Mouse (Mus musculus): ENCODE results near the gene Slc1a2. TPM values are rescaled to one million over a fixed set of nuclear protein-coding genes. Genes with fewer than 3 reads are reported as not detected.

The Slc1a2 gene
- total and polyA plus RNA-seq, 2 experiments from 2014 or later, result 0.15 to 0.42 TPM

DNA sequence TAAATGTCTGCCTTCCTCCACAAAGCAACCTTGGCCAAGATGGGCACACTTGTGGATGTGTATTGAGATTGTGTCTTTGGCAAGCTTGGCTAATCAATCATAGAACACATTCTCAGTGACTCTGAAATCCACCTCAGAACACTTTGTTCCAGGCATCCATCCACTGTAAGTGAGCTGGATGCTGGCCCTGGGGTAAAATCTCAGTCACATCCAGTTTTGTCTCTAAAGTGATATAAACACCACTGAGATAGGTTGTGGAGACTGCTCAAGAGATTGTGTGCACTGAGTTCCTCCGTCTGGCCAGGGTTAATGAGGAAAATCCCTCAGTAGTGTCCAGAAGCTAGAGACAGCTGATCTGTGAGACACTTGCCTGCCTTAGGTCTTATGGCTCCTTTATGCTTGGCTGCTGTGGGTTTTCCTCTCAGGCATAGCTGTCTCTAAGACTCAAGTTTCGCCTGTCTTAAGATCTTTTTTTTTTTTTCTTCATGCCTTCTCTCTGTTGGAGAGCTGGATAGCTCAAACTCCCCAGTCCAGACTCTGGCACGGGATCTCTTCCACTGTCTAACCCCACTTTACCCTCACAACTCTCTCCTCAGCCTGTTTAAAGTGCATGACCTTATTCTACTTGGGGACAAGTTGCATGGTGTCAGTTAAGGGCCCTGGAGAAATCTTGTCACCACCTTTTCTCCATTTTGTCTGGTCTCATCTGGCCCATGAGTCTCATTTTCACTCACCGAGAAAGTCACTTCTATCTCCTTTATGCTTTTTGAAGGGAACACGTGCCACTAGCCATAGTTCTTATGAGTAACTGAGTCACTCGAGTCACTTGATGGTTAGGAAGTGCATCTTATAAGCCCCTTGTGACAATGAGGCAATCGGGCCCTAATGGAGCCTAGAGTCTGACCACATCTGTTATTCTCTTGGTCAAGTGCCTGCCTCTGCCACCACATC, 54.5 kb downstream of the Slc1a2 start:
- TF ChIP-seq CTCF (IDR thresholded peaks at IDR 0.05; ENCODE audit: low read depth) (no peak), EP300 (IDR thresholded peaks at IDR 0.05; ENCODE audit: low read depth) (no peak)
- no peak for ATAC-seq (ENCODE audit: insufficient read depth, low read depth)
- 73% methylated on average over 7 of the region's 7 CpGs for WGBS

GRCm38 (mm10) chr2:102714320-102714719, 55.9 kb downstream of the Slc1a2 start:
- no peak overlapping the region for H3K9ac ChIP-seq (replicated peaks; ENCODE audit: low read depth, low read length)
- DNase-seq (ENCODE audit: low spot score), result no peak
- no peaks in the 10 kb centered on the region for H3K9me3 ChIP-seq (replicated peaks; ENCODE audit: control insufficient read depth, low read length)
- H3K4me1 ChIP-seq (ENCODE audit: control insufficient read depth, insufficient read depth), result no peaks in the 10 kb centered on the region
- H3K4me2 ChIP-seq (ENCODE audit: low read depth, low read length), result no peak overlapping the region
- no peak for ATAC-seq (ENCODE audit: insufficient read depth, low read depth)
- H3K27ac ChIP-seq (ENCODE audit: low read depth), result no peak overlapping the region
- no peaks in the 10 kb centered on the region for H3K36me3 ChIP-seq (replicated peaks; ENCODE audit: control insufficient read depth, insufficient read depth, low read length)
- no peak overlapping the region for H3K4me3 ChIP-seq (ENCODE audit: low read depth, low read length)
- no peaks in the 10 kb centered on the region for H3K27me3 ChIP-seq (ENCODE audit: control insufficient read depth, insufficient read depth, low read length)
- WGBS, result 69% methylated on average over 2 of the region's 2 CpGs
- TF ChIP-seq EP300 (IDR thresholded peaks at IDR 0.05; ENCODE audit: low read depth) (no peak), CTCF (IDR thresholded peaks at IDR 0.05; ENCODE audit: low read depth) (no peak)

More for the DNA sequence above, 54.5 kb downstream of the Slc1a2 start:
- Histone ChIP-seq H3K4me3 (ENCODE audit: low read depth, low read length) (no peak overlapping the region), H3K9me3 (replicated peaks; ENCODE audit: control insufficient read depth, low read length) (no peaks in the 10 kb centered on the region), H3K9ac (replicated peaks; ENCODE audit: low read depth, low read length) (no peak overlapping the region), H3K4me2 (ENCODE audit: low read depth, low read length) (no peak overlapping the region), H3K27ac (ENCODE audit: low read depth) (no peak overlapping the region), H3K36me3 (replicated peaks; ENCODE audit: control insufficient read depth, insufficient read depth, low read length) (no peaks in the 10 kb centered on the region), H3K4me1 (ENCODE audit: control insufficient read depth, insufficient read depth) (no peaks in the 10 kb centered on the region), H3K27me3 (ENCODE audit: control insufficient read depth, insufficient read depth, low read length) (no peaks in the 10 kb centered on the region)
- no peak for DNase-seq (ENCODE audit: low spot score)

DNA sequence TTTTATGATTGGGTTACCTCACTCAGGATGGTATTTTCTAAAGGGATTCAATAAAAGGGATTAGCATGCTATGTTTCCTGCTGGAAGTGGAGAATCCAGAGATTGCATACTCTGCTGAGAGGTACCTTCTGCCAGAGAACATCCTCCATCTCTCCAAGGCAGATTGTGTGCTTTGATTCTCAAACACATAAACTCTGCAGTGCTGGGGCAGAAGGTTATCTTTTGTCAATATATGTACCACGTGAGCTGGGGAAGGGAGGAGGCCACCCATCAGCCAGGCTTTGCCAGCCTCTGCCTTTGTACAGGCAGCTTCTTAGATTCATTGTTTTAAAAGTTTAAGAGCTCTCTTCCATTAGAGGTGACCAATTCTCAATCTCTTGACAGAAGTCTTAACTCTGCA, 57.3 kb downstream of the Slc1a2 start:
- no peaks in the 10 kb centered on the region for H3K4me1 ChIP-seq (ENCODE audit: control insufficient read depth, insufficient read depth)
- H3K27ac ChIP-seq (ENCODE audit: low read depth), result no peak overlapping the region
- no peak overlapping the region for H3K4me3 ChIP-seq (ENCODE audit: low read depth, low read length)
- H3K4me2 ChIP-seq (ENCODE audit: low read depth, low read length), result no peak overlapping the region
- H3K9ac ChIP-seq (replicated peaks; ENCODE audit: low read depth, low read length), result no peak overlapping the region
- no peak for DNase-seq (ENCODE audit: low spot score)
- H3K9me3 ChIP-seq (replicated peaks; ENCODE audit: control insufficient read depth, low read length), result no peaks in the 10 kb centered on the region
- TF ChIP-seq EP300 (IDR thresholded peaks at IDR 0.05; ENCODE audit: low read depth) (no peak), CTCF (IDR thresholded peaks at IDR 0.05; ENCODE audit: low read depth) (no peak)
- 31% methylated on average over 1 of the region's 1 CpGs for WGBS
- no peaks in the 10 kb centered on the region for H3K27me3 ChIP-seq (ENCODE audit: control insufficient read depth, insufficient read depth, low read length)
- no peaks in the 10 kb centered on the region for H3K36me3 ChIP-seq (replicated peaks; ENCODE audit: control insufficient read depth, insufficient read depth, low read length)
- no peak for ATAC-seq (ENCODE audit: insufficient read depth, low read depth)

DNA sequence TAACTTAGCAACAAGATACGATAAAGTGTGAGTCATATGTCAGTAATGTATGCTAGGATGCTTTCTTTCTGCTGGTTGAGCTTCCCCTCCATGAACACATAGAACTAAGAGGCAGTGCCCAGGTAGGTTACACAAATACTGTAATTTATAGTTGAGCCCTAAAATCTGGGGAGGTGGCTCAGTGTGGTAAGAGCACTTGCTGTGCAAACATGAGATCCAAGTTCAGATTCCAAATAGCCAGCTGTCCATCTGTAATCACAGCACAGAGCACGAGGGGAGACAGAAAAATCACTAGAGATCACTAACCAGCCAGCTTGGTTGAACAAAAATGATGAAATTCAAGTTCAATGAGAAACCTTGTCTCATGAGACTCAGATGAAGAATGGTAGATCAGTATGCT, 63.4 kb downstream of the Slc1a2 start:
- Histone ChIP-seq H3K27me3 (ENCODE audit: control insufficient read depth, insufficient read depth, low read length) (no peaks in the 10 kb centered on the region), H3K36me3 (replicated peaks; ENCODE audit: control insufficient read depth, insufficient read depth, low read length) (no peaks in the 10 kb centered on the region), H3K4me2 (ENCODE audit: low read depth, low read length) (no peak overlapping the region), H3K4me1 (ENCODE audit: control insufficient read depth, insufficient read depth) (peaks cover 18% of the 10 kb centered on the region), H3K9ac (replicated peaks; ENCODE audit: low read depth, low read length) (no peak overlapping the region), H3K4me3 (ENCODE audit: low read depth, low read length) (no peak overlapping the region), H3K9me3 (replicated peaks; ENCODE audit: control insufficient read depth, low read length) (no peaks in the 10 kb centered on the region), H3K27ac (ENCODE audit: low read depth) (no peak overlapping the region)
- WGBS, result 56% methylated on average over 2 of the region's 2 CpGs
- TF ChIP-seq EP300 (IDR thresholded peaks at IDR 0.05; ENCODE audit: low read depth), result no peak
- TF ChIP-seq CTCF (IDR thresholded peaks at IDR 0.05; ENCODE audit: low read depth), result no peak
- no peak for ATAC-seq (ENCODE audit: insufficient read depth, low read depth)
- DNase-seq (ENCODE audit: low spot score), result no peak

DNA sequence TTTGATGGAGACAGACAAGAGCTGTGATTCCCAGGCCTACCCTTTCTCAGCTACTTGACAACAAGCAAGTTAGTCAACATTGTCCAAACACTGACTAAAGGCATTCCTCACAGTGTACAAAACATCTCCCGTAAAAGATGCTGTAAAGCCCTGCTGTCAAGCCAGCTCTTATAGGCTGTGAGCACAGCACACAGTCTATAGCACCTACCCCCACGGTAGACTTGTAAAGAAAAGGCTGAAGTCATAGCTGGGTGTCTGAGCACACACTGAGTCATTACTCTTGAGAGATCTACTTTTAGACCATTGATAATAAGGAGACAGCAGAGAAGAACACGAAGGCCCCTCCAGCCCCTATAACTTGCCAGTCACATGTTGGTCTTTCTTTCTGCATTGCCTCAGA, 66.6 kb downstream of the Slc1a2 start:
- ATAC-seq (ENCODE audit: insufficient read depth, low read depth) (no peak; the same call in 1 of the 2 replicates), DNase-seq (ENCODE audit: low spot score) (no peak)
- Histone ChIP-seq H3K4me1 (ENCODE audit: control insufficient read depth, insufficient read depth) (peaks cover 18% of the 10 kb centered on the region), H3K27ac (ENCODE audit: low read depth) (no peak overlapping the region), H3K4me3 (ENCODE audit: low read depth, low read length) (no peak overlapping the region), H3K9me3 (replicated peaks; ENCODE audit: control insufficient read depth, low read length) (no peaks in the 10 kb centered on the region), H3K36me3 (replicated peaks; ENCODE audit: control insufficient read depth, insufficient read depth, low read length) (no peaks in the 10 kb centered on the region), H3K27me3 (ENCODE audit: control insufficient read depth, insufficient read depth, low read length) (no peaks in the 10 kb centered on the region), H3K9ac (replicated peaks; ENCODE audit: low read depth, low read length) (no peak overlapping the region), H3K4me2 (ENCODE audit: low read depth, low read length) (no peak overlapping the region)
- 28% methylated on average over 3 of the region's 3 CpGs for WGBS
- no peak for TF ChIP-seq CTCF (IDR thresholded peaks at IDR 0.05; ENCODE audit: low read depth)
- no peak for TF ChIP-seq EP300 (IDR thresholded peaks at IDR 0.05; ENCODE audit: low read depth)
